Mouse (Mus musculus): Measurements from ENCODE around the gene Gak. TPM values are rescaled to one million over a fixed set of nuclear protein-coding genes. Genes with fewer than 3 reads are reported as not detected.

Gak gene
- polyA plus RNA-seq (2014; fragmentation: Illumina TruSeq; extraction: RNeasy Lipid Tissue Mini Kit (QIAGEN cat#74804)) = 44.5 TPM

GRCm38 (mm10) chr5:108629634-108630483, at the start of gene Gak, which contains the start of gene Tmem175:
Gak (minus strand) TSS chr5:108629755.
Tmem175 (plus strand) TSS chr5:108629770.

GRCm38 (mm10) chr5:108675251-108675816, 45.8 kb upstream of the Gak start, which contains the start of gene Slc26a1:
Slc26a1 (minus strand) TSS chr5:108675569.

GRCm38 (mm10) chr5:108668977-108669936, 39.7 kb upstream of the Gak start, which contains the start of gene Dgkq:
Dgkq (minus strand) TSS chr5:108669672.

GRCm38 (mm10) chr5:108659698-108660631, 30.4 kb upstream of the Gak start, which contains the start of gene Idua:
Idua (plus strand) TSS chr5:108660331.

GRCm38 (mm10) chr5:108549489-108550206, 79.9 kb downstream of the Gak start, which contains the start of gene Cplx1:
Cplx1 (minus strand) TSS chr5:108550024.

Other genes starting within 250 kb of the Gak start
- 0.26 TPM for gene Pde6b, start 241.4 kb downstream of the Gak start, polyA plus RNA-seq (2014; fragmentation: Illumina TruSeq; extraction: RNeasy Lipid Tissue Mini Kit (QIAGEN cat#74804))
- 38.4 TPM for gene Atp5k, start 195.3 kb downstream of the Gak start, polyA plus RNA-seq (2014; fragmentation: Illumina TruSeq; extraction: RNeasy Lipid Tissue Mini Kit (QIAGEN cat#74804))
- gene Mfsd7a, start 180.9 kb downstream of the Gak start, polyA plus RNA-seq (2014; fragmentation: Illumina TruSeq; extraction: RNeasy Lipid Tissue Mini Kit (QIAGEN cat#74804)) = 0.57 TPM
- 49.1 TPM for gene Pcgf3, start 168.5 kb downstream of the Gak start, polyA plus RNA-seq (2014; fragmentation: Illumina TruSeq; extraction: RNeasy Lipid Tissue Mini Kit (QIAGEN cat#74804))
- 0.48 TPM for gene Cplx1, start 79.7 kb downstream of the Gak start, polyA plus RNA-seq (2014; fragmentation: Illumina TruSeq; extraction: RNeasy Lipid Tissue Mini Kit (QIAGEN cat#74804))
- 24.3 TPM for gene Tmem175, start within 50 bp of the Gak start, polyA plus RNA-seq (2014; fragmentation: Illumina TruSeq; extraction: RNeasy Lipid Tissue Mini Kit (QIAGEN cat#74804))
- 12.3 TPM for gene Idua, start 30.6 kb upstream of the Gak start, polyA plus RNA-seq (2014; fragmentation: Illumina TruSeq; extraction: RNeasy Lipid Tissue Mini Kit (QIAGEN cat#74804))
- 3.6 TPM for gene Dgkq, start 39.9 kb upstream of the Gak start, polyA plus RNA-seq (2014; fragmentation: Illumina TruSeq; extraction: RNeasy Lipid Tissue Mini Kit (QIAGEN cat#74804))
- gene Slc26a1, start 45.8 kb upstream of the Gak start, polyA plus RNA-seq (2014; fragmentation: Illumina TruSeq; extraction: RNeasy Lipid Tissue Mini Kit (QIAGEN cat#74804)) = not detected
- gene Fgfrl1, start 62.6 kb upstream of the Gak start, polyA plus RNA-seq (2014; fragmentation: Illumina TruSeq; extraction: RNeasy Lipid Tissue Mini Kit (QIAGEN cat#74804)) = 6.7 TPM
- gene Rnf212, start 145.2 kb upstream of the Gak start, polyA plus RNA-seq (2014; fragmentation: Illumina TruSeq; extraction: RNeasy Lipid Tissue Mini Kit (QIAGEN cat#74804)) = 0.66 TPM
- not detected for gene Tmed11, start 165.6 kb upstream of the Gak start, polyA plus RNA-seq (2014; fragmentation: Illumina TruSeq; extraction: RNeasy Lipid Tissue Mini Kit (QIAGEN cat#74804))
- gene Vmn2r8, start 179.1 kb upstream of the Gak start, polyA plus RNA-seq (2014; fragmentation: Illumina TruSeq; extraction: RNeasy Lipid Tissue Mini Kit (QIAGEN cat#74804)) = not detected
- not detected for gene Vmn2r9, start 222.8 kb upstream of the Gak start, polyA plus RNA-seq (2014; fragmentation: Illumina TruSeq; extraction: RNeasy Lipid Tissue Mini Kit (QIAGEN cat#74804))